Mouse (Mus musculus): Measurements from ENCODE around the gene Hspb9. TPM values are rescaled to one million over a fixed set of nuclear protein-coding genes. Genes with fewer than 3 reads are reported as not detected.

Gene Hspb9
- polyA plus RNA-seq, 1 experiment from 2014 or later = not detected

GRCm38 (mm10) chr11:100754021-100754692, 40.5 kb downstream of the Hspb9 start:
- Histone ChIP-seq H3K9me3 (ENCODE audit: low read length) (no peaks in the 10 kb centered on the region), H3K36me3 (ENCODE audit: insufficient read depth, low read length) (no peaks in the 10 kb centered on the region), H3K27me3 (ENCODE audit: insufficient read depth, low read length) (peaks cover 12% of the 10 kb centered on the region), H3K9ac (replicated peaks; ENCODE audit: low read length) (no peak overlapping the region), H3K4me2 (replicated peaks; ENCODE audit: low read depth, low read length) (no peak overlapping the region), H3K4me1 (ENCODE audit: insufficient read depth, low read length) (peaks cover 8% of the 10 kb centered on the region; the same call in 1 of the 2 replicates), H3K27ac (ENCODE audit: low read length) (no peak overlapping the region), H3K4me3 (ENCODE audit: low read length) (no peak overlapping the region)
- no peak for ATAC-seq (ENCODE audit: low FRiP score, low TSS enrichment)
- 84% methylated on average over 12 of the region's 12 CpGs for WGBS

- H3K27me3 ChIP-seq (ENCODE audit: insufficient read depth, low read length) = peaks cover 14% of the 10 kb centered on the region
- no peak overlapping the region for H3K27ac ChIP-seq (ENCODE audit: low read length)
- ATAC-seq (ENCODE audit: low FRiP score, low TSS enrichment) = no peak
- H3K4me2 ChIP-seq (replicated peaks; ENCODE audit: low read depth, low read length) = no peak overlapping the region
- WGBS = 94% methylated on average over 3 of the region's 3 CpGs
- H3K9ac ChIP-seq (replicated peaks; ENCODE audit: low read length) = no peak overlapping the region
- H3K9me3 ChIP-seq (ENCODE audit: low read length) = no peaks in the 10 kb centered on the region
- H3K4me1 ChIP-seq (ENCODE audit: insufficient read depth, low read length) = peaks cover 13% of the 10 kb centered on the region
- H3K36me3 ChIP-seq (ENCODE audit: insufficient read depth, low read length) = no peaks in the 10 kb centered on the region
- H3K4me3 ChIP-seq (ENCODE audit: low read length) = no peak overlapping the region
These were observed 41.0 kb downstream of the Hspb9 start for GRCm38 (mm10) chr11:100754693-100755057.

- 70% methylated on average over 6 of the region's 6 CpGs for WGBS
- H3K27me3 ChIP-seq (ENCODE audit: insufficient read depth, low read length) = peaks cover 21% of the 10 kb centered on the region
- H3K27ac ChIP-seq (ENCODE audit: low read length) = no peak overlapping the region
- no peaks in the 10 kb centered on the region for H3K9me3 ChIP-seq (ENCODE audit: low read length)
- peaks cover 16% of the 10 kb centered on the region for H3K4me1 ChIP-seq (ENCODE audit: insufficient read depth, low read length)
- H3K9ac ChIP-seq (replicated peaks; ENCODE audit: low read length) = no peak overlapping the region
- ATAC-seq (ENCODE audit: low FRiP score, low TSS enrichment) = no peak
- no peak overlapping the region for H3K4me2 ChIP-seq (replicated peaks; ENCODE audit: low read depth, low read length)
- no peak overlapping the region for H3K4me3 ChIP-seq (ENCODE audit: low read length)
- H3K36me3 ChIP-seq (ENCODE audit: insufficient read depth, low read length) = no peaks in the 10 kb centered on the region
These were observed 42.8 kb downstream of the Hspb9 start for GRCm38 (mm10) chr11:100756476-100756875.

GRCm38 (mm10) chr11:100757566-100757965, 43.9 kb downstream of the Hspb9 start:
- no peak overlapping the region for H3K4me2 ChIP-seq (replicated peaks; ENCODE audit: low read depth, low read length)
- WGBS = 83% methylated on average over 12 of the region's 12 CpGs
- ATAC-seq (ENCODE audit: low FRiP score, low TSS enrichment) = no peak

GRCm38 (mm10) chr11:100758707-100759610, 45.3 kb downstream of the Hspb9 start:
- WGBS = 2% methylated on average over 34 of the region's 35 CpGs
- peaks cover 30% of the 10 kb centered on the region for H3K27me3 ChIP-seq (ENCODE audit: insufficient read depth, low read length)
- ATAC-seq (ENCODE audit: low FRiP score, low TSS enrichment) = 0 out of 2 replicates have a peak, but pooled peaks have one; percentile 11
- H3K9me3 ChIP-seq (ENCODE audit: low read length) = no peaks in the 10 kb centered on the region
- H3K4me3 ChIP-seq (ENCODE audit: low read length) = peak overlapping the region; percentile 32; the same call in 1 of the 2 replicates
- no peaks in the 10 kb centered on the region for H3K36me3 ChIP-seq (ENCODE audit: insufficient read depth, low read length)
- H3K27ac ChIP-seq (ENCODE audit: low read length) = no peak overlapping the region
- H3K9ac ChIP-seq (replicated peaks; ENCODE audit: low read length) = no peak overlapping the region
- H3K4me1 ChIP-seq (ENCODE audit: insufficient read depth, low read length) = peaks cover 12% of the 10 kb centered on the region
- peak overlapping the region; percentile 59 for H3K4me2 ChIP-seq (replicated peaks; ENCODE audit: low read depth, low read length)

More at GRCm38 (mm10) chr11:100757566-100757965, 43.9 kb downstream of the Hspb9 start:
- Histone ChIP-seq H3K9me3 (ENCODE audit: low read length) (no peaks in the 10 kb centered on the region), H3K4me1 (ENCODE audit: insufficient read depth, low read length) (peaks cover 12% of the 10 kb centered on the region), H3K27me3 (ENCODE audit: insufficient read depth, low read length) (peaks cover 27% of the 10 kb centered on the region), H3K27ac (ENCODE audit: low read length) (no peak overlapping the region), H3K4me3 (ENCODE audit: low read length) (no peak overlapping the region), H3K9ac (replicated peaks; ENCODE audit: low read length) (no peak overlapping the region), H3K36me3 (ENCODE audit: insufficient read depth, low read length) (no peaks in the 10 kb centered on the region)

GRCm38 (mm10) chr11:100759611-100760233, 46.1 kb downstream of the Hspb9 start, which contains the start of gene Kcnh4:
Gene Kcnh4 (minus strand): TSS chr11:100759942.
- Histone ChIP-seq H3K27ac (ENCODE audit: low read length) (no peak within 1 kb of the TSS), H3K4me3 (ENCODE audit: low read length) (peak within 1 kb of the TSS; percentile 32), H3K27me3 (ENCODE audit: insufficient read depth, low read length) (peaks cover 30% of the 10 kb centered on the region), H3K4me1 (ENCODE audit: insufficient read depth, low read length) (peaks cover 12% of the 10 kb centered on the region), H3K36me3 (ENCODE audit: insufficient read depth, low read length) (no peaks in the 10 kb centered on the region), H3K4me2 (replicated peaks; ENCODE audit: low read depth, low read length) (peak within 1 kb of the TSS; percentile 59), H3K9ac (replicated peaks; ENCODE audit: low read length) (no peak within 1 kb of the TSS), H3K9me3 (ENCODE audit: low read length) (no peaks in the 10 kb centered on the region)
- ATAC-seq (ENCODE audit: low FRiP score, low TSS enrichment) = no peak
- 2% methylated on average over 46 of the region's 51 CpGs for WGBS

GRCm38 (mm10) chr11:100761547-100762045, 47.9 kb downstream of the Hspb9 start:
- peaks cover 12% of the 10 kb centered on the region for H3K4me1 ChIP-seq (ENCODE audit: insufficient read depth, low read length)
- no peaks in the 10 kb centered on the region for H3K9me3 ChIP-seq (ENCODE audit: low read length)
- H3K4me2 ChIP-seq (replicated peaks; ENCODE audit: low read depth, low read length) = peak overlapping the region; percentile 83
- H3K4me3 ChIP-seq (ENCODE audit: low read length) = peak overlapping the region; percentile 53
- peaks cover 30% of the 10 kb centered on the region for H3K27me3 ChIP-seq (ENCODE audit: insufficient read depth, low read length)
- no peak overlapping the region for H3K27ac ChIP-seq (ENCODE audit: low read length)
- peak overlapping the region; percentile 59 for H3K9ac ChIP-seq (replicated peaks; ENCODE audit: low read length)
- peak; percentile 66 for ATAC-seq (ENCODE audit: low FRiP score, low TSS enrichment)
- under 1% methylated on average over 27 of the region's 27 CpGs for WGBS
- no peaks in the 10 kb centered on the region for H3K36me3 ChIP-seq (ENCODE audit: insufficient read depth, low read length)

- 77% methylated on average over 7 of the region's 7 CpGs for WGBS
- Histone ChIP-seq H3K27ac (ENCODE audit: low read length) (no peak within 1 kb of the TSS), H3K36me3 (ENCODE audit: insufficient read depth, low read length) (no peaks in the 10 kb centered on the region), H3K9me3 (ENCODE audit: low read length) (no peaks in the 10 kb centered on the region), H3K4me3 (ENCODE audit: low read length) (peak within 1 kb of the TSS; percentile 53), H3K4me1 (ENCODE audit: insufficient read depth, low read length) (peaks cover 12% of the 10 kb centered on the region), H3K9ac (replicated peaks; ENCODE audit: low read length) (peak within 1 kb of the TSS; percentile 59), H3K4me2 (replicated peaks; ENCODE audit: low read depth, low read length) (peak within 1 kb of the TSS; percentile 83), H3K27me3 (ENCODE audit: insufficient read depth, low read length) (peaks cover 30% of the 10 kb centered on the region)
- ATAC-seq (ENCODE audit: low FRiP score, low TSS enrichment) = no peak
These were observed 49.2 kb downstream of the Hspb9 start, which contains the start of gene Hcrt for GRCm38 (mm10) chr11:100762831-100763230. Gene Hcrt (minus strand): TSS chr11:100762931.

Measured in kidney, embryonic 16.5 days (tissue).